ENCODE assay signal across 8 mouse cellular contexts in genomic region chr16:97293273-97293672, GRCm38 (mm10).
DNase-seq lines count a peak whose midpoint lies in the region; ATAC-seq lines count a peak whose summit lies in the region.

No protein-coding gene starts in this region.

- no peak overlapping the region for H3K27ac ChIP-seq in embryonic facial prominence, embryonic 13.5 days
- H3K27ac ChIP-seq in heart, embryonic 11.5 days (ENCODE audit: low read depth, low read length), result no peak overlapping the region
- H3K27ac ChIP-seq in kidney, embryonic 14.5 days (ENCODE audit: low read depth, low read length), result no peak overlapping the region
- no peak overlapping the region for H3K27ac ChIP-seq in limb, embryonic 13.5 days
- H3K27ac ChIP-seq in stomach, embryonic 14.5 days (ENCODE audit: low read length), result no peak overlapping the region

- no peaks in the 10 kb centered on the region for H3K9me3 ChIP-seq in embryonic facial prominence, embryonic 13.5 days
- no peaks in the 10 kb centered on the region for H3K9me3 ChIP-seq in heart, embryonic 11.5 days (replicated peaks; ENCODE audit: control insufficient read depth, low read length)
- H3K9me3 ChIP-seq in kidney, embryonic 14.5 days (ENCODE audit: control insufficient read depth, low read length), result no peaks in the 10 kb centered on the region
- H3K9me3 ChIP-seq in limb, embryonic 13.5 days, result no peaks in the 10 kb centered on the region
- no peaks in the 10 kb centered on the region for H3K9me3 ChIP-seq in stomach, embryonic 14.5 days (ENCODE audit: control insufficient read depth, low read depth, low read length)

- peak overlapping the region; percentile 42 for H3K4me2 ChIP-seq in embryonic facial prominence, embryonic 13.5 days
- H3K4me2 ChIP-seq in heart, embryonic 11.5 days, result peak overlapping the region; percentile 44
- H3K4me2 ChIP-seq in kidney, embryonic 14.5 days (replicated peaks; ENCODE audit: low read depth, low read length), result peak overlapping the region; percentile 28; the same call in 1 of the 2 replicates
- peak overlapping the region; percentile 45 for H3K4me2 ChIP-seq in limb, embryonic 13.5 days (replicated peaks)
- H3K4me2 ChIP-seq in stomach, embryonic 14.5 days (replicated peaks; ENCODE audit: low read depth, low read length), result peak overlapping the region; percentile 29; the same call in 1 of the 2 replicates

- no peak for ATAC-seq in embryonic facial prominence, embryonic 13.5 days (ENCODE audit: insufficient number of reproducible peaks, insufficient read depth, low FRiP score, low TSS enrichment, low read depth)
- peak; percentile 57 for ATAC-seq in heart, embryonic 11.5 days (replicated peaks; ENCODE audit: insufficient number of reproducible peaks, low FRiP score, low TSS enrichment)
- peak; percentile 72; the same call in 1 of the 2 replicates for ATAC-seq in kidney, embryonic 14.5 days (ENCODE audit: low FRiP score, low TSS enrichment)
- ATAC-seq in limb, embryonic 13.5 days (ENCODE audit: low FRiP score, low read depth), result peak; percentile 66; the same call in 1 of the 2 replicates
- ATAC-seq in monocyte, adult 5-6 weeks (replicated peaks; ENCODE audit: insufficient number of reproducible peaks, low FRiP score, low TSS enrichment, poor library complexity, severe bottlenecking), result peak; percentile 70; the same call in 1 of the 2 replicates
- ATAC-seq in stomach, embryonic 14.5 days (ENCODE audit: insufficient number of reproducible peaks, insufficient read depth, low FRiP score, low read depth), result peak; percentile 37; the same call in 1 of the 2 replicates

- no peak overlapping the region for H3K9ac ChIP-seq in embryonic facial prominence, embryonic 13.5 days
- no peak overlapping the region for H3K9ac ChIP-seq in heart, embryonic 11.5 days (ENCODE audit: low read depth, low read length)
- H3K9ac ChIP-seq in kidney, embryonic 14.5 days (ENCODE audit: low read depth, low read length), result no peak overlapping the region
- no peak overlapping the region for H3K9ac ChIP-seq in limb, embryonic 13.5 days
- no peak overlapping the region for H3K9ac ChIP-seq in stomach, embryonic 14.5 days (replicated peaks; ENCODE audit: low read depth, low read length)

- DNase-seq in CD4-positive helper T cell, adult 2 months (ENCODE audit: low read depth, low spot score), result peak; percentile 66
- peak; percentile 72 to 79 for DNase-seq in adrenal gland, postnatal 36 days

- WGBS in embryonic facial prominence, embryonic 13.5 days, result 2% methylated on average over 4 of the region's 4 CpGs
- 6% methylated on average over 4 of the region's 4 CpGs for WGBS in heart, embryonic 11.5 days (ENCODE audit: insufficient replicate concordance)
- WGBS in kidney, embryonic 14.5 days, result 8% methylated on average over 4 of the region's 4 CpGs
- 8% methylated on average over 4 of the region's 4 CpGs for WGBS in limb, embryonic 13.5 days
- WGBS in stomach, embryonic 14.5 days, result 3% methylated on average over 4 of the region's 4 CpGs

- no peaks in the 10 kb centered on the region for H3K27me3 ChIP-seq in embryonic facial prominence, embryonic 13.5 days
- H3K27me3 ChIP-seq in heart, embryonic 11.5 days (ENCODE audit: control insufficient read depth, insufficient read depth, low read length), result no peaks in the 10 kb centered on the region
- no peaks in the 10 kb centered on the region for H3K27me3 ChIP-seq in kidney, embryonic 14.5 days (ENCODE audit: control insufficient read depth, insufficient read depth, low read length)
- no peaks in the 10 kb centered on the region for H3K27me3 ChIP-seq in limb, embryonic 13.5 days
- no peaks in the 10 kb centered on the region for H3K27me3 ChIP-seq in stomach, embryonic 14.5 days (ENCODE audit: control insufficient read depth, insufficient read depth, low read length)

- H3K36me3 ChIP-seq in embryonic facial prominence, embryonic 13.5 days, result no peaks in the 10 kb centered on the region
- H3K36me3 ChIP-seq in heart, embryonic 11.5 days (ENCODE audit: control insufficient read depth, insufficient read depth, low read length), result no peaks in the 10 kb centered on the region
- no peaks in the 10 kb centered on the region for H3K36me3 ChIP-seq in kidney, embryonic 14.5 days (ENCODE audit: control insufficient read depth, insufficient read depth, low read length)
- H3K36me3 ChIP-seq in limb, embryonic 13.5 days, result no peaks in the 10 kb centered on the region
- no peaks in the 10 kb centered on the region for H3K36me3 ChIP-seq in stomach, embryonic 14.5 days (ENCODE audit: control insufficient read depth, insufficient read depth, low read length)

- H3K4me1 ChIP-seq in embryonic facial prominence, embryonic 13.5 days, result peaks cover 7% of the 10 kb centered on the region; the same call in 1 of the 2 replicates
- no peaks in the 10 kb centered on the region for H3K4me1 ChIP-seq in heart, embryonic 11.5 days (ENCODE audit: control insufficient read depth, insufficient read depth, low read length)
- no peaks in the 10 kb centered on the region for H3K4me1 ChIP-seq in kidney, embryonic 14.5 days (ENCODE audit: control insufficient read depth, insufficient read depth, low read length)
- H3K4me1 ChIP-seq in limb, embryonic 13.5 days, result peaks cover 3% of the 10 kb centered on the region; the same call in 1 of the 2 replicates
- H3K4me1 ChIP-seq in stomach, embryonic 14.5 days (ENCODE audit: control insufficient read depth, insufficient read depth, low read length), result no peaks in the 10 kb centered on the region

- H3K4me3 ChIP-seq in embryonic facial prominence, embryonic 13.5 days, result no peak overlapping the region
- no peak overlapping the region for H3K4me3 ChIP-seq in heart, embryonic 11.5 days (ENCODE audit: low read depth, low read length)
- no peak overlapping the region for H3K4me3 ChIP-seq in kidney, embryonic 14.5 days (ENCODE audit: low read length)
- H3K4me3 ChIP-seq in limb, embryonic 13.5 days, result 0 out of 2 replicates have a peak overlapping the region, but pooled peaks have one; percentile 8
- H3K4me3 ChIP-seq in stomach, embryonic 14.5 days (ENCODE audit: low read depth, low read length), result no peak overlapping the region
